Mouse (Mus musculus) ovary, postnatal 14 days (tissue): Measurements from ENCODE around the gene Lrrc23.

Experiments used
- DNase-seq: peaks from one replicate; pipeline ENCODE4 v3.0.0; 2022; ENCODE audit warnings: low spot score

The Lrrc23 gene

GRCm38 (mm10) chr6:124767920-124768703 lies 11.4 kb downstream of the Lrrc23 start:
- DNase-seq: no peak

GRCm38 (mm10) chr6:124767536-124767919 lies 12.0 kb downstream of the Lrrc23 start:
- no peak for DNase-seq

GRCm38 (mm10) chr6:124765951-124766350 lies 13.6 kb downstream of the Lrrc23 start:
- DNase-seq: no peak

DNA sequence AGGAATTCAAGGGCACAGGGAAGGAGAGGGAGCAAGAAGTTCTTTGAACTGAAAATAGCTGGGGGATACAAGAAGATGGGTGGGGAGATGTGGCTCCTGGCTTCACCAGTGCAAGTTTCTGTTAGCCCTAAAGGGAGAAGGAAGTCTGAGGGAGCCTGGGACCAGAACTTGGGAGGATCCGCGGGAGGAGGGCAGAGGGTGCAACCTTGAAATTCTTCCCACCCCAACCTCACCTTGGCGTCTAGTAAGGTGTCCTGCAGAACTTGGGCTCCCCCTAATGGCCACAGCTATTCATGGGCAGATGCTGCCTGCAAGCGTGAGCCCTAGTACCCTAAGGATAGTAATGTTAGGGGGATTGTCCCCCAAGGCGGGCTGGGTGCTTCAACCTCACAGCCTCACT lies 20.3 kb downstream of the Lrrc23 start:
- peak; percentile 77 for DNase-seq

DNA sequence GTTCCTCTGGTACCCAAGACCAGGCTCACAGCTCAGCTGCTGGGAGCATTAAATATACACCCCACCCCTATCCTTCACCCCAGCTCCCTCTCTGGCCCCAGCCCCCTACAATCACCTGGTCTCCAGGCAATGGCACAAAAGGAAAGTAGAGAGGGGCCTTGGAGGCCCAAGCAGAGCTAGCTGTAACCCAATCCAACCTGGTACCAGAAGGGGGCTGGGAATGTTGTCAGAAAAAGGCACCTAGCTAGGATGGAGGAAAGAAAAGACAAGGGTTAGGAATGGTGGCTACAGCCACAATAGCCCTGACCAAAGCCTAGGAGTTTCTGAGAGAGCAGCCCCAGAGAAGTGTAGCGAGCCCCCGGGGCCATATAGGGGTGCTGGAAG lies 20.7 kb downstream of the Lrrc23 start:
- no peak for DNase-seq

- no peak for DNase-seq
Observed at GRCm38 (mm10) chr6:124757909-124758848, 21.3 kb downstream of the Lrrc23 start.

- DNase-seq: no peak
Observed at GRCm38 (mm10) chr6:124757351-124757880, 22.1 kb downstream of the Lrrc23 start.

DNA sequence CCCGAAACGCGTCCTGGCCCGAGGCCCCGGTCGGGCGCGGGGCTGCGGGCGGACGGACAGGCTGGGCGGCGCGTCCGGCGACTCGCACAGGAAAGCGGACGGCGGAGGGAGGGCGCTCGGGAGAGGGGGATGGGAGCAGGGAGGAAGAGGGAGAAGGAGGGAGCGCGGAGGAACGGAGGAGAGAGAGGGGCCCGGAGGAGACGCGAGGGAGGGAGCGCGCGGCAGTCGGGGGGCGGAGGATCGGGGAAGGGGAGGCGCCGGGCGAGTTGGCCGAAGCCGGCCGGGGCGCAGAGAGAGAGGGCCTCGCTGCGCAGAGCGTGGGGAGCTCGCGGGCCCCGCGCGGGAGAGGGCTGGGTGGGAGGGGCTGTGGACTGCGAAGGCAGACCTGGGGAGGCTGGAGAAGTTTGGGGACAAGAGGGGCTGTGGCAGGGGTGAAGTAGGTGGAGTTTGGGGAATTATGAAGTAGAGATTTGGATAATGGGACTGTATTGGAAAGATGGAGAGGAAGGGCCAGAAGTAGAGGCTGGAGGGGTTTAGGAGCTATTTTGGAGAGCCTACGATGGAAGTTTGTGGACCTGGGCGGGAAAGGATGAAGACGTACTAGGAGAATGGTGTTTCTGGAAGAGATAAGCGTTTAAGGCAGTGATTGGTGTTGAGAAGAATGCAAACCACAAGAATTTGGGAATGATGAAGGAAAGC lies 22.7 kb downstream of the Lrrc23 start:
- peak; percentile 77 for DNase-seq

GRCm38 (mm10) chr6:124755831-124756595 lies 23.5 kb downstream of the Lrrc23 start, which contains the start of the genes Gm45234 and Atn1:
TSS of gene Gm45234 (minus strand) at chr6:124756021.
TSS of gene Atn1 (minus strand) at chr6:124756524.
- DNase-seq: no peak

DNA sequence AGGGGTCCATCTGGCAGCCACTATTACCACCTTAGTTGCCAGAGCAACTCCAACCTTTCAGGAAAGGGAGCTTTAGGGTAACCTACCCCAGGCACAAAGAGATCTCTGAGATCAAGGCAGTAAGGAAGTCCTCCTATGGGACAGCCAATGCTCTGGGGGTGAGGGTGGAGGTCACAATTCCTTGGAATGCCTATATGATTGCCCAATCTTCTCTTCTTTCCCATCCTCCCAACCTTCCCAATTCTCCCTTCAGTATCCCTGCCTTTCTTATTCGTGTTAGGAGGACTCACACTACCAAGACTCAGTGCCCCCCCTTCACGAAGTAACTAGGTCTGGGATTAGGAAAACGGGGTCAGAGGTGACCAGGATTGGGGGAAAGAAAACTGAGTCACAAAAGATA lies 24.2 kb downstream of the Lrrc23 start:
- DNase-seq: no peak

GRCm38 (mm10) chr6:124753861-124754260 lies 25.7 kb downstream of the Lrrc23 start:
- no peak for DNase-seq

DNA sequence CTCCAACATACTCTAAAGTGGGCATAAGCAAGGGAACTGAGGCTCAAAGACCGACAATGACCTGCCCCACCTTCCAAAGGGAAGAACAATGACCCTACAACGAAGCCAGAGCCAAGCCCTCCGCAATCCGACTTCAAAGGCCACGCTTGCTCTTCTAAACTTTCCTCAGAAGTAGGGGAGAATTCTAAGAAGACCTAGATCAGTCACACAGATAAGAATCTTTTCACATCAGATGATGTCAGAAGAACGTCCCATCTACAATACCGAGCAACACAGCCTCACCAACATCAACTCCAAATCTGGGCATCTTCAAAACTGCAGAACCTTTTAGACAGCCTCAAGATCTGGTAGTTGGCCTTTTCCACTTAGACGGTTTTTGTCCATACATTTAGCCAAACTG lies 29.1 kb downstream of the Lrrc23 start:
- no peak for DNase-seq

DNA sequence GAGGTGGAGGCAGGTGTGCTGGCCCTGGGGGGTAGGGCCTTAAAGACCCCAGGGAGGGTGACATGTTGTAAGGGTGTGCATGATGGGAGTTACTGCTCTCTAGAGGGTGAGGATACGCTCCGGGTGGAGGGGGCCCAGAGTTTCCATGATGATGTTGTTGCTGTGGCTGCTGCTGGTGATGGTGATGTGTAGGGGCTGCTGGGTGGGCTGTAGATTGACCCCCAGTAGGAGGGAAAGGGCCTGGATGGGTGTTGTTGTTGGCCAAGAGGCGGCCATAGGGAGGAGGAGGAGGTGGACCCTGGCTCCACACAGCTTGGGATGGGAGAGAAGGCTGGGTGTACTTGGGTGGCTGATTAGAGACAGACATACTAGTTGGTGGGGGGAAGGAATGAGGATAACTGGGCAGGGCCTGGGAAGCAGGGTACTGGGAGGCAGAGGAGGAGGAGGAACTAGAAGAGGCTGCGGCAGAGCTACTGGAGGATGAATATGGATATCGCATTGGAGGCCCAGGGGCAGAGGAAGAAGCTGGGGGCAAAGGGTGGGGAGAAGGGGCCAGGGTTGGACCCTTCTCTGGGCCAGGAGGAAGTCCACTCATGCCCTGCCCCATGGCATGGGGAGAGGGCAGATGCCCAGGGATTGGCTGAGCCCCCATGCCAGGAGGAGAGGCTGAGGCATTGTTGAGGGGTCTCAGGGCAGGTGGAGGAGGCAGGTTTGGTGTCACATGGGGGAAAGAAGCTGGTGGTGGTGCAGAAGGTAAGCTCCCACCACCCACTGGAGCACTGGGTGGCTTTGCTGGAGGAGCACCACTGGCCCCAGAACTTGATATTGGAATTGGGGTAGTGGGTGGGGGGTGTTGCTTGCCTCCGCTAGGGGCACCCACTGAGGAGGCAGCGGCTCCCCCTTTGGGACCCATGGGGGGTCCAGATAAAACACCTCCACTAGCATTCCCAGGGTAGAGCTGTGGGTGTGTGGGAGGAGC lies 32.6 kb downstream of the Lrrc23 start:
- no peak for DNase-seq

DNA sequence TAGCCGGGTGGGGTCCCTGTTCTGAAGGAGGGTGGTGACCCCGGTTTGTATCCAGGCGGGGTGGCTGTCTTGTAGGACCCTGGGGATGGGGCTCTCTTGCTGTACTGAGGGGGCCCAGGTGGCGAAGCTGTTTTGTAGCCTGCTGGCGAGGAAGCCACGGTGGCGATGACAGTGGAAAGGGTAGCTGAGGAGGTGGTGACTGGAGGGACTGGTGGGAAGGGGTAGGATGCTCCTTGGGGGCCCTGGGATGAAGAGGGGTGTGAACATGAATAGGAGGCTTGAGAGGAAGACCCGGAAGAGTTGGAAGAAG lies 33.3 kb downstream of the Lrrc23 start:
- DNase-seq: no peak

- peak; percentile 94 for DNase-seq
Observed at GRCm38 (mm10) chr6:124745490-124746295, 33.8 kb downstream of the Lrrc23 start.

GRCm38 (mm10) chr6:124744755-124745321 lies 34.7 kb downstream of the Lrrc23 start:
- DNase-seq: no peak

DNA sequence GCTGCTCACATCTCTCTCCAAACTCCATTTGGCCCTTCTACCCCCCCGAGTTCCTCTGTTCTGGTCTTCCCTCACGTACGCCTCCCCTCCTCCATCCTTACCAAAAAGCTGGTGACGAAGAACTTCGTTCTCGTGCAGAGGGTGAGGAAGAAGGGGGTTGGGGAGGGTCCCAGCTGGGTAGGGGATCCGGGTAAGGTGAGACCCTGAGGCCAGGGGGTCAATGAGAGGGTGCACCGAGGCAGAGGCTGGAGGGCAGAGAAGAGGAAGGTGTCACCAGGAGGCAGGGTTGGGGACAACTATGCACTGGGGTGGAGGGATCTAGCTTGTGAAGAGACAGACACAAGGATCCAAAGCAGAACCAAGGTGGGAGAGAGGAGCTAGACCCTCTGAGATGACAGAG lies 35.9 kb downstream of the Lrrc23 start:
- DNase-seq: no peak

GRCm38 (mm10) chr6:124742839-124743514 lies 36.5 kb downstream of the Lrrc23 start:
- no peak for DNase-seq
